Comparison of ENCODE assay signal across 8 mouse cellular contexts in genomic region chr2:71529511-71530351, GRCm38 (mm10). TPM values are rescaled to one million over a fixed set of nuclear protein-coding genes. Genes with fewer than 3 reads are reported as not detected.
DNase-seq lines count a peak whose midpoint lies in the region; ATAC-seq and TF ChIP-seq lines count a peak whose summit lies in the region.

No protein-coding gene starts in this region.

- peak overlapping the region; percentile 68 for H3K9ac ChIP-seq in embryonic facial prominence, embryonic 14.5 days (ENCODE audit: low read depth, low read length)
- 0 out of 2 replicates have a peak overlapping the region, but pooled peaks have one; percentile 1 for H3K9ac ChIP-seq in heart, embryonic 11.5 days (ENCODE audit: low read depth, low read length)
- peak overlapping the region; percentile 45; the same call in 1 of the 2 replicates for H3K9ac ChIP-seq in kidney, embryonic 14.5 days (ENCODE audit: low read depth, low read length)
- no peak overlapping the region for H3K9ac ChIP-seq in lung, embryonic 15.5 days

- peaks cover 6% of the 10 kb centered on the region for H3K79me2 ChIP-seq in C2C12 (ENCODE audit: control insufficient read depth, insufficient read depth)

- peak overlapping the region; percentile 75 for H3K4me2 ChIP-seq in embryonic facial prominence, embryonic 14.5 days (ENCODE audit: low read depth, low read length)
- peak overlapping the region; percentile 96 for H3K4me2 ChIP-seq in heart, embryonic 11.5 days
- H3K4me2 ChIP-seq in kidney, embryonic 14.5 days (replicated peaks; ENCODE audit: low read depth, low read length), result peak overlapping the region; percentile 91
- peak overlapping the region; percentile 91 for H3K4me2 ChIP-seq in lung, embryonic 15.5 days

- H3K27ac ChIP-seq in embryonic facial prominence, embryonic 14.5 days (replicated peaks; ENCODE audit: low read depth, low read length), result peak overlapping the region; percentile 87
- peak overlapping the region; percentile 42; the same call in 1 of the 2 replicates for H3K27ac ChIP-seq in heart, embryonic 11.5 days (ENCODE audit: low read depth, low read length)
- H3K27ac ChIP-seq in kidney, embryonic 14.5 days (ENCODE audit: low read depth, low read length), result no peak overlapping the region
- H3K27ac ChIP-seq in lung, embryonic 15.5 days, result no peak overlapping the region
- peak overlapping the region; percentile 87 for H3K27ac ChIP-seq in olfactory bulb, adult 2 months (ENCODE audit: insufficient read depth, low read depth, low read length)

- 0 out of 2 replicates have a peak, but pooled peaks cover 5% of the 10 kb centered on the region for H3K4me1 ChIP-seq in embryonic facial prominence, embryonic 14.5 days (ENCODE audit: control insufficient read depth, insufficient read depth, low read length)
- H3K4me1 ChIP-seq in heart, embryonic 11.5 days (ENCODE audit: control insufficient read depth, insufficient read depth, low read length), result peaks cover 16% of the 10 kb centered on the region
- peaks cover 4% of the 10 kb centered on the region; the same call in 1 of the 2 replicates for H3K4me1 ChIP-seq in kidney, embryonic 14.5 days (ENCODE audit: control insufficient read depth, insufficient read depth, low read length)
- peaks cover 24% of the 10 kb centered on the region for H3K4me1 ChIP-seq in lung, embryonic 15.5 days
- H3K4me1 ChIP-seq in olfactory bulb, adult 2 months (ENCODE audit: control insufficient read depth, insufficient read depth, low read length), result peaks cover 20% of the 10 kb centered on the region

- H3ac ChIP-seq in C2C12 (ENCODE audit: control insufficient read depth, insufficient read length, low read depth), result peak overlapping the region; percentile 82

- peak; percentile 93 for ATAC-seq in embryonic facial prominence, embryonic 14.5 days (ENCODE audit: low read depth)
- peak; percentile 82 for ATAC-seq in heart, embryonic 11.5 days (replicated peaks; ENCODE audit: insufficient number of reproducible peaks, low FRiP score, low TSS enrichment)
- peak; percentile 94 for ATAC-seq in kidney, embryonic 14.5 days (ENCODE audit: low FRiP score, low TSS enrichment)
- peak; percentile 92 for ATAC-seq in lung, embryonic 15.5 days (ENCODE audit: borderline replicate concordance, extremely low read depth, low FRiP score, low TSS enrichment)
- no peak for ATAC-seq in cerebellum, adult (ENCODE audit: insufficient number of reproducible peaks, low FRiP score, low TSS enrichment)

- peak overlapping the region; percentile 49 for H3K4me3 ChIP-seq in C2C12 (ENCODE audit: insufficient read depth, poor library complexity, severe bottlenecking)
- H3K4me3 ChIP-seq in embryonic facial prominence, embryonic 14.5 days (ENCODE audit: low read depth, low read length), result peak overlapping the region; percentile 49
- H3K4me3 ChIP-seq in heart, embryonic 11.5 days (ENCODE audit: low read depth, low read length), result peak overlapping the region; percentile 55
- H3K4me3 ChIP-seq in kidney, embryonic 14.5 days (ENCODE audit: low read length), result peak overlapping the region; percentile 39
- peak overlapping the region; percentile 47 for H3K4me3 ChIP-seq in lung, embryonic 15.5 days
- peak overlapping the region; percentile 56 for H3K4me3 ChIP-seq in olfactory bulb, adult 2 months (ENCODE audit: insufficient read depth, low read depth, low read length)

- under 1% methylated on average over 44 of the region's 60 CpGs for WGBS in embryonic facial prominence, embryonic 14.5 days
- WGBS in heart, embryonic 11.5 days (ENCODE audit: insufficient replicate concordance), result under 1% methylated on average over 56 of the region's 60 CpGs
- WGBS in kidney, embryonic 14.5 days, result under 1% methylated on average over 56 of the region's 60 CpGs
- under 1% methylated on average over 60 of the region's 60 CpGs for WGBS in lung, embryonic 15.5 days
- WGBS in olfactory bulb, adult 2 months, result 1% methylated on average over 60 of the region's 60 CpGs

- peak; percentile 95 for DNase-seq in R1 (ENCODE audit: low read depth, low spot score)
- DNase-seq in embryonic facial prominence, embryonic 14.5 days (ENCODE audit: low spot score), result peak; percentile 97

- H3K36me3 ChIP-seq in C2C12 (ENCODE audit: control insufficient read depth, insufficient read depth), result peaks cover 4% of the 10 kb centered on the region
- H3K36me3 ChIP-seq in embryonic facial prominence, embryonic 14.5 days (ENCODE audit: control insufficient read depth, insufficient read depth, low read length), result no peaks in the 10 kb centered on the region
- H3K36me3 ChIP-seq in heart, embryonic 11.5 days (ENCODE audit: control insufficient read depth, insufficient read depth, low read length), result no peaks in the 10 kb centered on the region
- no peaks in the 10 kb centered on the region for H3K36me3 ChIP-seq in kidney, embryonic 14.5 days (ENCODE audit: control insufficient read depth, insufficient read depth, low read length)
- no peaks in the 10 kb centered on the region for H3K36me3 ChIP-seq in lung, embryonic 15.5 days

- peak; percentile 72; the same call in 1 of the 2 replicates for TF ChIP-seq POLR2A in olfactory bulb, adult 2 months (IDR thresholded peaks at IDR 0.05; ENCODE audit: insufficient read depth, low read depth, low read length)

- H3K9me3 ChIP-seq in embryonic facial prominence, embryonic 14.5 days (ENCODE audit: control insufficient read depth, low read length), result no peaks in the 10 kb centered on the region
- H3K9me3 ChIP-seq in heart, embryonic 11.5 days (replicated peaks; ENCODE audit: control insufficient read depth, low read length), result no peaks in the 10 kb centered on the region
- no peaks in the 10 kb centered on the region for H3K9me3 ChIP-seq in kidney, embryonic 14.5 days (ENCODE audit: control insufficient read depth, low read length)
- H3K9me3 ChIP-seq in lung, embryonic 15.5 days, result no peaks in the 10 kb centered on the region

- no peak for TF ChIP-seq CTCF in C2C12 (IDR thresholded peaks at IDR 0.05; ENCODE audit: control insufficient read depth, insufficient read depth, insufficient read length)
- TF ChIP-seq CTCF in olfactory bulb, adult 2 months (IDR thresholded peaks at IDR 0.05; ENCODE audit: insufficient read depth, low read depth, low read length), result no peak

- H3K79me3 ChIP-seq in C2C12 (ENCODE audit: low read depth), result peaks cover 1% of the 10 kb centered on the region

- no peaks in the 10 kb centered on the region for H3K27me3 ChIP-seq in C2C12 (ENCODE audit: control insufficient read depth, insufficient read depth, insufficient read length)
- H3K27me3 ChIP-seq in embryonic facial prominence, embryonic 14.5 days (replicated peaks; ENCODE audit: control insufficient read depth, insufficient read depth, low read length), result peaks cover 95% of the 10 kb centered on the region
- H3K27me3 ChIP-seq in heart, embryonic 11.5 days (ENCODE audit: control insufficient read depth, insufficient read depth, low read length), result peaks cover 95% of the 10 kb centered on the region
- H3K27me3 ChIP-seq in kidney, embryonic 14.5 days (ENCODE audit: control insufficient read depth, insufficient read depth, low read length), result peaks cover 97% of the 10 kb centered on the region
- H3K27me3 ChIP-seq in lung, embryonic 15.5 days, result peaks cover 100% of the 10 kb centered on the region

TF ChIP-seq in C2C12, 6 proteins besides CTCF, POLR2A, EP300 and RAD21:
- no peak for TF ChIP-seq MYOD1 (IDR thresholded peaks at IDR 0.05; ENCODE audit: control insufficient read depth, insufficient read length, low read depth)
- TF ChIP-seq CEBPB (IDR thresholded peaks at IDR 0.05; ENCODE audit: low read depth), result peak; percentile 92
- no peak for TF ChIP-seq FOSL1 (IDR thresholded peaks at IDR 0.05; ENCODE audit: insufficient read depth, low read length, poor library complexity, severe bottlenecking)
- TF ChIP-seq MYOG (IDR thresholded peaks at IDR 0.05; ENCODE audit: control insufficient read depth, extremely low read depth, insufficient read length), result no peak
- TF ChIP-seq MAX (IDR thresholded peaks at IDR 0.05), result peak; percentile 32
TF ChIP-seq in C2C12: peak in this region for 2.

RNA-seq across cellular contexts. Expression of gene Dlx1, which starts 1.8 kb away (rescaled TPM):
- polyA plus RNA-seq in C2C12 (2012; fragmentation: generic; extraction: Trizol), result 4.9 TPM
- 13.1 and 15.2 TPM in 2 replicates for polyA plus RNA-seq in embryonic facial prominence, embryonic 14.5 days (2014; fragmentation: Nextera tagmentation; extraction: Ambion mirVana)
- 1.0 and 2.1 TPM in 2 replicates for polyA plus RNA-seq in heart, embryonic 11.5 days (2014; fragmentation: Nextera tagmentation; extraction: Ambion mirVana)
- not detected in 2 replicates for polyA plus RNA-seq in kidney, embryonic 14.5 days (2014; fragmentation: Nextera tagmentation; extraction: Ambion mirVana)
- 0.30 and 0.46 TPM in 2 replicates for polyA plus RNA-seq in lung, embryonic 15.5 days (2015; fragmentation: Nextera tagmentation; extraction: Ambion mirVana)
- polyA plus RNA-seq in olfactory bulb, adult 2 months (2012; ENCODE audit: insufficient read depth, insufficient read length, low replicate concordance, missing spikeins), result 355 TPM in 1 of 2 replicates, not detected in the other

RNA-seq across cellular contexts. Expression of gene Dlx2, which starts 16.8 kb away (rescaled TPM):
- 16.0 TPM for polyA plus RNA-seq in C2C12 (2012; fragmentation: generic; extraction: Trizol)
- polyA plus RNA-seq in embryonic facial prominence, embryonic 14.5 days (2014; fragmentation: Nextera tagmentation; extraction: Ambion mirVana), result 5.5 and 5.7 TPM in 2 replicates
- 0.65 and 1.3 TPM in 2 replicates for polyA plus RNA-seq in heart, embryonic 11.5 days (2014; fragmentation: Nextera tagmentation; extraction: Ambion mirVana)
- not detected in 2 replicates for polyA plus RNA-seq in kidney, embryonic 14.5 days (2014; fragmentation: Nextera tagmentation; extraction: Ambion mirVana)
- 0.15 and 0.16 TPM in 2 replicates for polyA plus RNA-seq in lung, embryonic 15.5 days (2015; fragmentation: Nextera tagmentation; extraction: Ambion mirVana)
- polyA plus RNA-seq in olfactory bulb, adult 2 months (2012; ENCODE audit: insufficient read depth, insufficient read length, low replicate concordance, missing spikeins), result not detected in 2 replicates

Comparison
In these comparisons a context has a peak if more than half of its experiments do, and no peak if none do; other contexts are left out.
1. H3K27ac ChIP-seq: peak in embryonic facial prominence, embryonic 14.5 days (single experiment), heart, embryonic 11.5 days (single experiment) and olfactory bulb, adult 2 months (single experiment); none in kidney, embryonic 14.5 days (single experiment) and lung, embryonic 15.5 days (single experiment).
2. RNA of gene Dlx1, which starts 1.8 kb away (polyA plus RNA-seq): 355 TPM in olfactory bulb, adult 2 months; 13.1 to 15.2 TPM in embryonic facial prominence, embryonic 14.5 days, 4.9 TPM in C2C12 (single experiment), 1.0 to 2.1 TPM in heart, embryonic 11.5 days, 0.30 to 0.46 TPM in lung, embryonic 15.5 days and not detected in kidney, embryonic 14.5 days; every median in the first group is over 10 times any median in the second.
3. Peak in every context shown above with its lines, with median percentiles within 50 percentile points of each other: H3K4me3 ChIP-seq and H3K4me2 ChIP-seq.